Mouse (Mus musculus) stomach, adult 2 months (tissue): ENCODE data around the gene Gjb2. TPM values are rescaled to one million over a fixed set of nuclear protein-coding genes. Genes with fewer than 3 reads are reported as not detected.

Experiments used
- polyA plus RNA-seq: library from polyadenylated mRNA; depleted of rRNA; stranded (reverse); fragments of >200 nt; gene quantifications from 2 replicates; pipeline ENCODE4 v1.2.3, GENCODE M21; 2012; rRNA removed

Gene Gjb2
- 25.4 and 51.5 TPM in 2 replicates for polyA plus RNA-seq

GRCm38 (mm10) chr14:57104106-57105023 lies at the start of gene Gjb2:
TSS of gene Gjb2 (minus strand) at chr14:57104702.

DNA sequence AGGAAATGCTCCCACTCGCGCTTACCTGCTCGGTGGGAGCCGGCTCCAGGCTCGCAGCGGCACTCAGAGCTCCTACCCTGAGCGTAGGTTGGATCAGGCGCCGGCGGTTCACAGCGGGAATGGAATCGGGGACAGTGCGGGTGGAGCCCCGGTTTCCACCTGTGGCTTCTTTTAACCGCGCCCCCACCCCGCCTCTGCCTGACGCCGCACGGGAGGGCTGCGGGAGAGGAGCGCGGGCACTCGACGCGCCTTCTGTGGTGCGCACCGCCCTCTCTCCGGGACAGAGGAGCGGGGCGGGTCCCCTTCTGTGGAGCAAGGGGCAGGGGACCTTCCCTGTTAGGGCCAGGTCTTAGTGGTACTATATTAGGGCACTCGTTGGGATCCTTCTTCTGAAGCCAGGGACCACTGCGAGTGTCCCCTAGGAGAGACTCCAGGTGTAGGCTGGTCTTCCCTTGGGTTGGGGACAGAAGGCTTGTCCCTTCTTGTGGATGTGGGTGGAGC lies 28.7 kb upstream of the Gjb2 start, which contains the start of gene Gjb6:
Gjb6 (minus strand) TSS at position 451 of the 501 bp plus-strand sequence.

GRCm38 (mm10) chr14:57115823-57116544 lies 11.5 kb upstream of the Gjb2 start, which contains the start of gene Gm4491:
TSS of gene Gm4491 (minus strand) at chr14:57115883.

DNA sequence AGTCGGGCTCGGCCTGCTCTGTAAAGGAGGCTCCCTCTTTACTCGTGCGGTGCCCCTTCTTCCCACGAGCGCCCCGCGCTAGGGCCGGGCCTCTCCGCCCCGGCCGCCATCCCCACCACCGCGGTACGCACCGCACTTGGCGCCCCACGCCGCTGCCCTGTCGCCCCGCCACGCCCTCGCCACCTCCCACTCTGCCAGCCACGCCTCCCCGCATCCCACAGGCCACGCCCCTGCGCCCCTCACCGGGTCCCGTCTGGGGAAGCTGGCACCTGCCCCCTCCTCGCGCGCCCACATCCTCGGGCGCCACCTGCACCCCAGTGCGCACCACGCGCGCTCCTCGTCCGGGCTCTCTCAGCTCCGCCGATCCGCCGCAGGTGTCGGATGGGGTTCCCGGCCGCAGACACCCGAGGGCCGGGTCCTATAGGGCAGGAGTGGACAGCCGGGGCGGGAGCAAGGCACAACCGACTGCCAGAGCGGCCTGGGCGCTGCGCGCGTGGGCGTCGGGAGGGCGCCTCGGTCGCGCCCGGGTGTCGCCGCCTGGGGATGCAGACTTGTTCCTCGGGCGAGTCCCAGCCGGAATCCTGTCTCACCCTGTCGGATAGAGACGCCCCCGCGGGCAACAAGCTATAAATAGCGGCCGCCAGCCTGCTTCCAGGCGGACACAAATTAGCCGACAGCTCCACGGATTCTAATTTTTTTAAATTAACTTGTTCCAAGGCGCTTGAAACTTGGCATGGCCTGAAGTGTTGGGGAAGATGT lies 46.8 kb downstream of the Gjb2 start, which contains the start of gene Gja3:
Gja3 (minus strand) TSS at position 538 of the 759 bp plus-strand sequence.

Other genes starting within 250 kb of the Gjb2 start
- 0.78 and 2.0 TPM in 2 replicates for gene Zmym2, start 218.0 kb downstream of the Gjb2 start, polyA plus RNA-seq
- 0.03 TPM in 1 of 2 replicates, not detected in the other for gene Gja3, start 46.6 kb downstream of the Gjb2 start, polyA plus RNA-seq
- gene Gm4491, start 11.2 kb upstream of the Gjb2 start, polyA plus RNA-seq = not detected in 2 replicates
- gene Gjb6, start 28.9 kb upstream of the Gjb2 start, polyA plus RNA-seq = 3.1 and 5.2 TPM in 2 replicates